Mouse (Mus musculus) bone marrow macrophage, adult 2 months (primary cell): ENCODE data around the gene Fam161a.

Experiments used
- CTCF ChIP-seq: IDR thresholded peaks from 2 replicates; pipeline ENCODE4 v1.5.1; 2012; ENCODE audit warnings: low read depth, mild to moderate bottlenecking, low read length, moderate library complexity
- POLR2A ChIP-seq: IDR thresholded peaks from 2 replicates; pipeline ENCODE4 v1.6.1; 2012; ENCODE audit warnings: mild to moderate bottlenecking, low read depth, low read length, borderline replicate concordance

DNA sequence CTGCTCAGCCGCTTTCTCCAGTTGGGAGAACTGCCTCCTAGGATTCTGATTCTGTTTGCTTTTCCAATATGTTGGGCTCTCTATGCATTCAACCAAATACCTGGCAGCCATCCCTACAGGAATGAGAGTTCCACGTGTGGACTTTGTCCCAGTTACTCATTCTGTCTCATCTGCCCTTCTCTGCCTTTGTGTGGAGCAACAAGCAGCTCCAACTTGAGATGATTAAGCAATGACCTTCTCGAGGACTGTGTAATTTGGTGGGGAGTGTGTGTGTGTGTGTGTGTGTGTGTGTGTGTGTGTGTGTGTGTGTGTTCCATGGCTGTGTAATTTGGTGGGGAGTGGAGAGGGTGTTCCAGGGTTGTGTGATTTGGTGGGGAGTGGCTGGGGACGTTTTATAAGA, 45.0 kb downstream of the Fam161a start:
- TF ChIP-seq POLR2A (no peak), CTCF (no peak)
